Mouse (Mus musculus): ENCODE results near the gene Shkbp1.

DNA sequence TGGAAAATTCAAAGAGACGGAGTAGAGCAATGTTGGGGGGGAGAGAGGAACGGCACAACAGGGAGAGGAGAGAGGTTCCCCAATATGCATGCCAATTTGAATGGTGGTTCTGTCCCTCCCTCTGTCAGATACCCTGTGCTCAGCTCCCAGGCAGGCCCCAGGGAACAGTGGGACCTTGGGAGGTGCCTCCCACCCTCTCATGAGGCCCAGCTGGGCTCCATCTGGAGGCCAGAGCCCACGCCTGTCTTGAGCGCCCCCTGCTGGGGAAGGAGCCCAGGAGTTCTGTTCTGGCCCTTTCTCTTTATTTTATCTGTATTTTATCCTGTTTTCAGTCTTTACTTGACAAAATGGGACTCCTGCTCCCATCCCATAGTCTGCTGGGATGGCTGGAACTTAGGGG lies 28.9 kb upstream of the Shkbp1 start:
- TF ChIP-seq CTCF (IDR thresholded peaks at IDR 0.05; ENCODE audit: borderline replicate concordance, insufficient read depth, low read length) = 0 out of 2 replicates have a peak, but pooled peaks have one; percentile 35
- TF ChIP-seq POLR2A (IDR thresholded peaks at IDR 0.05; ENCODE audit: low read depth, low read length) = no peak
